Mouse (Mus musculus) embryo, embryonic 9.5 days (tissue): ENCODE measurements at regions not wholly inside any gene's neighbourhood (a gene's known extent, or its start where the extent isn't known, plus 50 kb on each side); places are given as distances from the start of the nearest gene placed in this dataset.

ENCODE experiments used
- DNase-seq: peaks from one replicate; pipeline ENCODE4 v3.0.0-alpha.2; 2017; ENCODE audit errors: extremely low spot score

DNA sequence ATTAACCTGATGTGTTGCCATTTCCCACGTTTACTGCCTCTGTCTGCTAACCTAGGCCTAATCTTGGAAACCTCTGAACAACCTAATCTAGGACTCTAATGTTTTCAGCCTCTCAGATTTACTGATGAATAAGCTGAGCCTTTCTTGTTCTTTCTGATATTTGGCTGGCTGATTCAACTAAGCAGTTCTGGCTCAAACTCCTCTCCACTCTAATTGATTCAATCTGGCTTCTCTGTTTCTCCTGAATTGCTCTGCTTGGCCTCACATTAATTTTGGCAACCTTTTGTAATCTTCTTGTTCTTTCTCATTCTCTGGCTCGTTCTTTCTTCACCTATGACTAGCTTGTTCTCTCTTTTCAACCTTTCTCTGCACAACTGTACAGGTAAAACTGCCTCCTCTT, 1561.2 kb upstream of the Zeb2 start:
- DNase-seq: no peak

DNA sequence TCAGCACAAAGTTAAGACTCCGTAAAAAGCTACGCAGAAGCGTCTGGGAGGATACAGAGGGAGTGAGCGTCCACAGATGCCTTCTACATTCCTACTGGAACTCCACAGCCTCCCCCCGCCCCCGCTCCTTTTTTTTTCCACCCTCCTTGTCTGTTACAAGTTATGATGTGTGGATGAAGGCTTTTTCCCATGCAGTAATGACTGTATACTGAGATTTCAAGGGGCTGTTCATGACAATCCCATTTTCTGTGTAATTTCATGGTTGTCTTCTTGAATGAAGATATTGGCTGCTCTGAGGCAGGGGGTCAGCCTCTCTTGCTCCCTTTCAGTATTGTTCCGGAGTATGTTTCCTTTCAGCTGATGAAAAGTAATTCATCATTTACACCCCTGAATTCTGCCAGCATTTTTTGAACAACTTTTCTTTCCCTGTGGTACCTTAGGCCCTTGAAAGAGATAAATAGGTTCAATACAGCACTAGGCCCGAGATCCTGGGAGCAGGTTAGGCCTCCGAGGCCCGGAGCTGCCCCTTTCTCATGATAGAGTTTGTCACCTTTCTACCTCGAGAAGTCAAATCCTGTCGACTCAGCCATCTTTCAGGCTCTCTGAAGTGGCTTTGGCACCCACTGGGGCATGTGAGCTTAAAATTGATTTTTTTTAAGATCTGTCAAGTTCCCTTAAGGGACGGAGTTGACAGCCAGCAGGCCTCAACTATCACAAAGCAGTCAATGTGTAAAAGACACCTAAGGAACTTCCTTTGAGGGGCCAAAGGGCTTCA, 1552.5 kb upstream of the Zeb2 start:
- peak; percentile 15 for DNase-seq

- no peak for DNase-seq
Measured at GRCm38 (mm10) chr2:46666990-46667337, 1549.8 kb upstream of the Zeb2 start.

- DNase-seq: no peak
Measured at GRCm38 (mm10) chr2:46666084-46666989, 1549.1 kb upstream of the Zeb2 start.

DNA sequence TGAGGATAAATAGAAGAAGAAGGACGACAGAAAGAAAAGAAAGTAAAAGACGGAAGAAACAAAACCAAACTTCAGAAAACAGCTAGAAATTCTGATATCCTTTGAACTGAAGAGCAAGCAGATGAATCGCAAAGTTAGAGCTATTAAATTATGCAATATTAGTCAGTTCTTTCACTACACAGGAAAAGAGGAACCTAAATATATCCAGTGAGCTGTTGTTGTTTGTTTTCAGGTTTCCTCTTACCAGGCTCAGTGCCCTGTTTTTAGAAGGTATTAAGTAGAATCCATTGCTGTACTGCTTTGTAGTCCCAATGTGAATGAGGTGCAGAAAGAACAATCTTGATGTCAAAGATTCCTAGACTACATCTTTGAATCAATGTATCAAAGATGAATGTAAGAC, 1544.7 kb upstream of the Zeb2 start:
- DNase-seq: no peak

- DNase-seq: no peak
Measured at GRCm38 (mm10) chr2:46660577-46660976, 1543.4 kb upstream of the Zeb2 start.

GRCm38 (mm10) chr2:46655289-46655688, 1538.1 kb upstream of the Zeb2 start:
- no peak for DNase-seq

- no peak for DNase-seq
Measured at GRCm38 (mm10) chr2:46652616-46653015, 1535.4 kb upstream of the Zeb2 start.

DNA sequence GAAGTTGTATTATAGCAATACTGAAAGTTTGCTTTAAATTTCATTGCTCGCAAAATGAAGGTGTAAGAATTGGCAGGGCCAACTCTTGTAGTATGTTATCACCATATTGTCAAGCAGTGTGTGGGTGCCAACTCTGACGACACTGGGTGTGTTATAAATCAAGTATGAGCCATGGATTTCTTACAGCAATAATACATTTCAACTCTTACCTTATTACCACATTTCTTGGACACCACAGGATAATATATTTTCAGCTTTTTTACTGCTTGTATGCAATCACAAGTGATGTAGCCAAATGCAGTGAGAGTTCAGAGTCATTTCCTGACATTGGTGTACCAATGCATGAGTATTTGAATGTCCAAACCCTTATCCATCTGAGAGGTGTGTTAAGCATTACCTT, 1529.2 kb upstream of the Zeb2 start:
- no peak for DNase-seq

DNA sequence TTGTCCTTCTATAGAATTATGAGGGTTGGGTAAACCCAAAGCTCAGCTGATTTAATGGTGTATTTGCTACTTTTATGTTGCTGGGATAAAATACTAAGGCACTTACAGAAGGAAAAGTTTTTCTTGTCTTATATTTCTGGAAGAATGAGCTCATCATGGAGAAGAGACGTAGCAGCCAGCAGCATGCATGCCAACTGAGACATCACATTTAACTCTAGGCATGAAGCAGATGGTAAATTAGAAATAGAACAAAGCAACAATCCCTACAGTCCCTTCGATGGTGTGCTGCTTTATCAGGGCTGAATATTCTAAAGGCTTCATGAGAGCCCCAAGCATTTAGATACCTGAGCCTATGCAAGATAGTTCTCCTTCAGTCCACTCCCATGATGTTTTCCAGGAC, 1492.0 kb upstream of the Zeb2 start:
- DNase-seq: no peak

- DNase-seq: no peak
Measured at GRCm38 (mm10) chr2:46581773-46582172, 1464.6 kb upstream of the Zeb2 start.

GRCm38 (mm10) chr2:46570416-46570815, 1453.2 kb upstream of the Zeb2 start:
- DNase-seq: no peak

DNA sequence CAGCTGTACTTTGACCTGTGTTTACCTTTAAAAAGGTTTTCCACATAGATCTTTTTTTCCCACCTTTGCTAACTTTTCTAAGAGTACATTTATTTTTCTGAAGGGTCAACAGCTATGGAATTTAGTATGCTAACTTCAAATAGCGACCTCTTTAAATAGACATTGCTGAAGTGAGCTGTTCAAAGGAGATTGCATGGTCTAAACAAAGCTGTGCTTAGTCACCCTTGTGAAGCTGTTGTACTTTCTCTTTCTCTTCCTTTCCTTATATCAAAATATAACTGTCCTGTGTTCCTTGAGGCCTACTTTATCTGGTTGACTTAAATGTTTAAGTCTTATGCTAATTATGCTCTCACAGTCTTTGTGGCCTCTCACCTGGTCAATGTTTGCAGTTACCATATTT, 1416.2 kb upstream of the Zeb2 start:
- no peak for DNase-seq

GRCm38 (mm10) chr2:46530686-46531085, 1413.5 kb upstream of the Zeb2 start:
- DNase-seq: no peak

DNA sequence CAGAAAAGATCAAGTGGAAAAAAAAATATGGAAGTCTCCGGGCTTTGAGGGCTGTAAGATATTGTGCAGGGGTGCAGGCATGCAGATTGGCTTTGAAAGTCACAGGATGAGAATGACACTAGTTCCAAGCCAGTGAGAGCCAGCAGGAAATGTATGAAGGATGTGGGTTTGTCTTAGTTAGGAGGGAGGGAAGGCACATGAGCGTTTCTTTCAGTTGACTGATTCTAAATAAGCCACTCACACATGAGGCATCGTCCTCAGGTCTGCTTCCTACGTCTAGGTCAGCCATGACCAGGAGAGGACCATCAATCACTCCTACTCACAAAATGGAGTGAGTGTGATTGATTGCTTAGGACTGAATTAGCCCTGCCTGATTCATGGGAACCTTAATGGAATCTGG, 1408.0 kb upstream of the Zeb2 start:
- DNase-seq: peak; percentile 28

DNA sequence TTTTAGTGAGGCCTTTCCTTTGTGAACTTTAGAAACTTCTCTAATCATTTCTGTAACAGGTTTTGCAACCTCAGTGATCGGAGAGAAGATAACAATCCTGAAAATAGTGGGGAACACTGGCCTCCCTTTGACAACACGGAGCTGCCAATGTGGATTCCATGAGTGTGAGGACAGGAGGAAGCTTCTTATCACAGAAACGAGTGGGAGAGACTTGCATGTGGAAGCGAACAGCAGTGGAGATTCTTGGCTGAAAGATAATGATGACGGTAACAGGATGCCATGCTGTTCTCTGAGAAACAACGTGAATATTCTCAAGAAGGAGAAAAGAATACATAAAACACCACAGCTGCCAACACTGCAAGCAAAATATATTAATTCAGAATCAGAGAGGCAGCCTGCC, 1407.4 kb upstream of the Zeb2 start:
- DNase-seq: no peak

GRCm38 (mm10) chr2:46521147-46521965, 1404.2 kb upstream of the Zeb2 start:
- DNase-seq: no peak

GRCm38 (mm10) chr2:46512237-46513028, 1395.2 kb upstream of the Zeb2 start:
- DNase-seq: no peak

DNA sequence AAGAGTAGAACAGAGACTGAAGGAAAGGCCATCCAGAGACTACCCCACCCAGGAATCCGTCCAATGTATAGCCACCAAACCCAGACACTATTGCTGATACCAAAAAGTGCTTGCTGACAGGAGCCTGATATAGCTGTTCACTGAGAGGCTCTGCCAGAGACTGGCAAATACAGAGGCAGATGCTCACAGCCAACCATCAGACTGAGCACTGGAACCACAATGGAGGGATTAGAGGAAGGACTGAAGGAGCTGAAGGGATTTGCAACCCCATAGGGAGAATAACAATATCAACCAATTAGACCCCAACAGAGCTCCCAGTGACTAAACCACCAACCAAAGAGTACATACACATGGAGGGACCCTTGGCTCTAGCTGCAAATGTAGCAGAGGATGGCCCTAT, 1389.8 kb upstream of the Zeb2 start:
- DNase-seq: no peak

DNA sequence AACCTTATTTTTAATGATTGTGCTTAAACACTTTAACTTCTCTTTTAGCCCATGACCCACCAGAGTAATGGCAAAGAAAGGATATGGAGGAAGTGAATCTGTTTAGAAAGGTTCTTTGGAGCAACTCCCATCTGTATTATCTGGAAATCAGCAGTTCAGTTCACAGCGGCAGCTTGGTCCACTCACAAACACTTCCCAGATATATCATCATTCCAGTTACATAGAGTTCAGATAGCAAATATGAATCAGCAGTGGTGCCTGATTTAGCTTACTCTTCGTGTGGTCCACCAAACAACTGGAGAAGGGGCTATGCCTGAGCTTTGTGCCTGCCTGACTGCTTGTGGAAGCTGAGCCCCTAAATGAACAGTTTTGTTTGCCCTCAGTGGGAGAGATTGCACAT, 1385.9 kb upstream of the Zeb2 start:
- no peak for DNase-seq

- DNase-seq: no peak
Measured at GRCm38 (mm10) chr2:46492299-46492698, 1375.1 kb upstream of the Zeb2 start.
